Mouse (Mus musculus) hindbrain, embryonic 10.5 days (tissue): ENCODE data around the gene Ypel5. TPM values are rescaled to one million over a fixed set of nuclear protein-coding genes. Genes with fewer than 3 reads are reported as not detected.

Source experiments
- DNase-seq: peaks from one replicate; pipeline ENCODE4 v3.0.0-alpha.2; 2017; ENCODE audit warnings: low spot score
- H3K27ac ChIP-seq: fragments of 300-500 bp; sonication (generic); 2 replicates; pipeline ENCODE4 v1.5.1; 2016; ENCODE audit warnings: mild to moderate bottlenecking, moderate library complexity
- H3K27me3 ChIP-seq: fragments of 300-500 bp; sonication (generic); 2 replicates; pipeline ENCODE4 v1.6.1; 2016; ENCODE audit warnings: mild to moderate bottlenecking; ENCODE audit not compliant: poor library complexity, insufficient read depth, severe bottlenecking
- H3K36me3 ChIP-seq: fragments of 300-500 bp; sonication (generic); 2 replicates; pipeline ENCODE4 v1.6.1; 2016; ENCODE audit warnings: mild to moderate bottlenecking, moderate library complexity
- H3K4me1 ChIP-seq: fragments of 300-500 bp; sonication (generic); replicated peaks from 2 replicates; pipeline ENCODE4 v1.6.1; 2016; ENCODE audit warnings: mild to moderate bottlenecking
- H3K4me3 ChIP-seq: fragments of 300-500 bp; sonication (generic); 2 replicates; pipeline ENCODE4 v1.5.1; 2016; ENCODE audit warnings: mild to moderate bottlenecking, moderate library complexity
- H3K9me3 ChIP-seq: fragments of 300-500 bp; sonication (generic); 2 replicates; pipeline ENCODE4 v1.6.1; 2016; ENCODE audit warnings: mild to moderate bottlenecking, moderate library complexity
- WGBS: fragments of 180-500 bp; shearing (Covaris S2); methylation state at CpG from one replicate; pipeline ENCODE4 v1.1.7; 2016; 5-methylcytosine and 5-hydroxymethylcytosine counted together
- polyA plus RNA-seq: library from polyadenylated mRNA; unstranded; fragments of >200 nt; fragmentation: Nextera tagmentation; extraction: Ambion mirVana; gene quantifications from 2 replicates; pipeline ENCODE4 v1.2.1, GENCODE M21; 2016

Gene Ypel5
- polyA plus RNA-seq, 1 experiment from 2014 or later, result 49.1 TPM

- Histone ChIP-seq H3K27ac (no peak overlapping the region), H3K27me3 (no peaks in the 10 kb centered on the region), H3K36me3 (0 out of 2 replicates have a peak, but pooled peaks cover 4% of the 10 kb centered on the region), H3K4me3 (no peak overlapping the region), H3K4me1 (no peaks in the 10 kb centered on the region), H3K9me3 (no peaks in the 10 kb centered on the region)
- 60% methylated on average over 13 of the region's 13 CpGs for WGBS
- peak; percentile 62 for DNase-seq
Measured at GRCm38 (mm10) chr17:72857677-72858633, 21.7 kb downstream of the Ypel5 start.

DNA sequence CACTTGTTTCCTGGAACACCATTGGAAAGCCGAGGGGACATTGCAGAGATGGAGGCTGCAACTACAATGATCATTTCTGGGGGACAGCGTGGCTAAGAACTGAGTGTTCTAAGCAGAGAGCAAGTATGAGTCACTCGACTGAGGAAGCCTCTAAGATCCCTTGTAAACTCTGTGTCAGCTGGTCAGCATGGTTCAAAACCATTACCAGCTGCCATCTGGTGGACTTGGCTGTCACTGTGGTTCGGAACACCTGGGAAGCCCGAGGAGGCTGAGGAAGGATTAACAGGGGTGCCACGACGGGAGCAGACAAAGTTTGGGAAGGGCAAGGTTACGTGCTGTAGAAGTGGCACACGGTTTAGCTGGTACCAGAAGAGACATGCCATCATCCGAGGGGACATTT, 27.0 kb downstream of the Ypel5 start:
- Histone ChIP-seq H3K4me1 (no peaks in the 10 kb centered on the region), H3K4me3 (no peak overlapping the region), H3K9me3 (no peaks in the 10 kb centered on the region), H3K36me3 (no peaks in the 10 kb centered on the region), H3K27me3 (no peaks in the 10 kb centered on the region), H3K27ac (no peak overlapping the region)
- 85% methylated on average over 10 of the region's 10 CpGs for WGBS
- no peak for DNase-seq

DNA sequence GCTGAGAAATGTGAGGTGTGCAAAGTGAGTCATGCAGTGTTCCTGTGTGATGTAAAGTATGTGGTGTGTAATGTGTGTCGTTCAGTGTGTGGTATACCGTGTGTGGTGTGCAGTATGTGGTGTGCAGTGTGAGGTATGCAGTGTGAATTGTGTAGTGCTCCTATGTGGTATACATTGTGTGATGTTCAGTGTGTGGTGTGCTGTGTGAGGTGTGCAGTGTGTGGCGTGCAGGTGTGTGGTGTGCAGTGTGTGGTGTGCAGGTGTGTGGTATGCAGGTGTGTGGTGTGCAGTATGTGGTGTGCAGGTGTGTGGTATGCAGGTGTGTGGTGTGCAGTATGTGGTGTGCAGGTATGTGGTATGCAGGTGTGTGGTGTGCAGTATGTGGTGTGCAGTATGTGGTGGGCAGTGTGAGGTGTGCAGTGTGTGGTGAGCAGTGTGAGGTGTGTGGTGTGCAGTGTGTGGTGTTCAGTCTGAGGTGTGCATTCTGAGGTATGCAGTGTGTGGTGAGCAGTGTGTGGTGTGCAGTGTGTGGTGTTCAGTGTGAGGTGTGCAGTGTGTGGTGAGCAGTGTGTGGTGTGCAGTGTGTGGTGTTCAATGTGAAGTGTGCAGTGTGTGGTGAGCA, 30.5 kb downstream of the Ypel5 start:
- Histone ChIP-seq H3K4me3 (no peak overlapping the region), H3K4me1 (no peaks in the 10 kb centered on the region), H3K27ac (no peak overlapping the region), H3K9me3 (no peaks in the 10 kb centered on the region), H3K27me3 (no peaks in the 10 kb centered on the region), H3K36me3 (no peaks in the 10 kb centered on the region)
- WGBS, result 84% methylated on average over 3 of the region's 3 CpGs
- DNase-seq, result no peak

- H3K27ac ChIP-seq, result no peak overlapping the region
- no peaks in the 10 kb centered on the region for H3K4me1 ChIP-seq
- WGBS, result 90% methylated on average over 2 of the region's 2 CpGs
- no peak overlapping the region for H3K4me3 ChIP-seq
- no peak for DNase-seq
- H3K9me3 ChIP-seq, result no peaks in the 10 kb centered on the region
- H3K36me3 ChIP-seq, result no peaks in the 10 kb centered on the region
- no peaks in the 10 kb centered on the region for H3K27me3 ChIP-seq
Measured at GRCm38 (mm10) chr17:72868181-72868580, 31.9 kb downstream of the Ypel5 start.

DNA sequence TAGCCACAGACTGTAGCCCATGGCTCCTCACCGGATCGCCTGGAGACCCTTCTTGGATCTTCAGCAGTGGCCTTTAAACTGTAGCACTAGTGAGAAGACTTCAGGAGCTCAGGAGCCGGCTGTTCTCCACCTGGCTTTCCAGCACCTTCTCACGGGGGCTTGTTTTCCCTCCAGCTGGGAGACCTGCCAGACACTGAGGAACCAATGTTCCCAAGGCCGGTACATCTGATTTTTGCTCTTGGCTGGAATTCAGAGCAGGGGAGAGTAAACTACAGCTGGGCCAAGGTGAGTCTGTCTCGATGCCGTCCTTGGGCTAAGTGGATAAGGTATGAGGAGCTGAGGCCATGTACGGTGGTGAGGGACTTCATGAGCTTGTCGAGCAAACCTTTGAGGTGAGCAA, 42.7 kb downstream of the Ypel5 start:
- Histone ChIP-seq H3K27me3 (no peaks in the 10 kb centered on the region), H3K9me3 (no peaks in the 10 kb centered on the region), H3K4me3 (no peak overlapping the region), H3K36me3 (no peaks in the 10 kb centered on the region), H3K27ac (no peak overlapping the region), H3K4me1 (no peaks in the 10 kb centered on the region)
- WGBS, result 88% methylated on average over 9 of the region's 9 CpGs
- no peak for DNase-seq

DNA sequence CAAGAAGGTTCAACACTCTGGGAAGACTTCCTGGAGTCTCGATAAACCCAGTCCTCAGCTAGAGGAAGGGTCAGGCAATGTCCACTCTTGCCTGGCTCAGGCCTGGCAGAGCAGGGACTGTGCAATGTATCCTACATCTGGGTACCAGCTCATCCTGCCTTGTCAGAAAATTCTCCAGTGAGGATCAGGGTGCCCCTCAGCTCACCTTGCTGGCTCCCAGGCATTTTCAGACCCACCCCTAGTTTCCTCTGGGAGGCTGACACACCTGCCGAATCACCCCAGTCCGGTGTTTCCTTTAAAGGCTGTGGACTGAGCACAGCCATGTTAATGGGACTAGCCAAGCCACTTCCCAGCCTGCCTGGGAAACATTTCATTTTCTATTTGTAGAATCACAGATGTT, 43.9 kb downstream of the Ypel5 start:
- whole genome bisulfite sequencing, result 70% methylated on average over 3 of the region's 3 CpGs
- no peaks in the 10 kb centered on the region for H3K27me3 ChIP-seq
- no peaks in the 10 kb centered on the region for H3K9me3 ChIP-seq

DNA sequence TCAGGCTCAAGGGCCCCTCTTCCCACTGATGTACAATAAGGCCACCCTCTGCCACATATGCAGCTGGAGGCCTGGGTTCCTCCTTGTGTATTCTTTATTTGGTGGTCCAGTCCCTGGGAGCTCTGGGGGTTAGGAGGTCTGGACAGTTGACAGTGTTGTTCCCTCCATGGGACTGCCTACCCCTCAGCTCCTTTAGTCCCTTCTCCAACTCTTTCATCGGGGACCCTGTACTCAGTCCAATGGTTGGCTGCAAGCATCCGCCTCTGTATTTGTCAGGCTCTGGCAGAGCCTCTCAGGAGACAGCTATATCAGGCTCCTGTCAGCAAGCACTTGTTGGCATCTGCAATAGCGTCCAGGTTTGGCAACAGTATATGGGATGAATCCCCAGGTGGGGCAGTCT, 44.8 kb downstream of the Ypel5 start:
- no peaks in the 10 kb centered on the region for H3K9me3 ChIP-seq
- H3K4me1 ChIP-seq, result no peaks in the 10 kb centered on the region
- 79% methylated on average over 3 of the region's 3 CpGs for WGBS
- H3K27me3 ChIP-seq, result no peaks in the 10 kb centered on the region
- no peak overlapping the region for H3K27ac ChIP-seq
- H3K36me3 ChIP-seq, result no peaks in the 10 kb centered on the region
- H3K4me3 ChIP-seq, result no peak overlapping the region
- no peak for DNase-seq

More for the DNA sequence above, 43.9 kb downstream of the Ypel5 start:
- Histone ChIP-seq H3K4me3 (no peak overlapping the region), H3K4me1 (no peaks in the 10 kb centered on the region), H3K27ac (no peak overlapping the region), H3K36me3 (no peaks in the 10 kb centered on the region)
- no peak for DNase-seq

- Histone ChIP-seq H3K9me3 (no peaks in the 10 kb centered on the region), H3K27me3 (no peaks in the 10 kb centered on the region), H3K4me3 (no peak overlapping the region), H3K27ac (no peak overlapping the region), H3K36me3 (no peaks in the 10 kb centered on the region), H3K4me1 (no peaks in the 10 kb centered on the region)
- WGBS, result 57% methylated on average over 1 of the region's 1 CpGs
- no peak for DNase-seq
Measured at GRCm38 (mm10) chr17:72881804-72882203, 45.6 kb downstream of the Ypel5 start.

DNA sequence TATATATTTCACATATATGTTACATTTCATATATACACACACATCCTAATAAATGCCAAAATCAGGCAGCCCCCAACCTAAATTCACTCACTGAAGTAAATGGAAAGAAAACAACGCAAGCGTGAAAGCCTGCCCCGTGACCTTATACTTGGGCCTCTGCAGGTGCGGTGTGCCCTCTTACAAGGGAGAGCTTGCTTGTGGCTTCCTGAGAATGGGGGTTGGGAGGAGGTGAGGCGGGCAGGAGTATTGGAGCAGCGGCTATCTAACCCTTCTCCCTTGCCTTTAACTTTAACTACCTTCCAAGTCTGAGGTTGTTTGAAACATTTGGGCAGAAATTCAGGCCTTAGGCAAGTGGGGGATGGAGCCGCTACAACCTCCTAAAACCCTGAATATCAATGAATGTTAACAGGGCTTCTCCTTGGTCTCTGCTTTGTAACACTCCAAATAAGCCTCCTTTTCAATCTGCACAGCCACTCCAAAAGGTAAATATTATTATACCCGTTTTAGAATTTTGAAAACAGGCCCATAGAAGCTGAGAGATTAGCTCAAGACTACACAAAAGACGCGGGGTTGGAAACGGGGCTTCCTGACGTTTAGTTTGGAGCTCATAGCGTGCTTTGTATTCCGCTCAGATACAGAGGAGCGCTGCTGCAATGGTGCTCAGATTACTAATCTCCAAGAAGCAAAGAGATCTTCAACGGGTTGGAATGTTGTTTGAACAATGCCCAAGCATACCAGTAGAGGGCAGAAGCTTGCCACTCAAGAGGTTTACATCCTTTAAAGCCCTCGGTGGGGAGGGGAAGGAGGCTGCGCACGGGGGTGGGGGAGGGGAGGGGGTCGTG, 53.5 kb downstream of the Ypel5 start:
- 17% methylated on average over 20 of the region's 20 CpGs for WGBS
- H3K36me3 ChIP-seq, result no peaks in the 10 kb centered on the region
- peak; percentile 70 for DNase-seq
- H3K9me3 ChIP-seq, result no peaks in the 10 kb centered on the region
- H3K4me1 ChIP-seq, result peaks cover 12% of the 10 kb centered on the region
- 0 out of 2 replicates have a peak, but pooled peaks cover 6% of the 10 kb centered on the region for H3K27me3 ChIP-seq
- peak overlapping the region; percentile 23; the same call in 1 of the 2 replicates for H3K4me3 ChIP-seq
- peak overlapping the region; percentile 69 for H3K27ac ChIP-seq

- H3K4me3 ChIP-seq, result peak overlapping the region; percentile 23; the same call in 1 of the 2 replicates
- WGBS, result 55% methylated on average over 8 of the region's 8 CpGs
- no peak for DNase-seq
- 0 out of 2 replicates have a peak, but pooled peaks cover 6% of the 10 kb centered on the region for H3K27me3 ChIP-seq
- no peaks in the 10 kb centered on the region for H3K36me3 ChIP-seq
- no peaks in the 10 kb centered on the region for H3K9me3 ChIP-seq
- peak overlapping the region; percentile 69 for H3K27ac ChIP-seq
- peaks cover 12% of the 10 kb centered on the region for H3K4me1 ChIP-seq
Measured at GRCm38 (mm10) chr17:72890398-72890898, 54.2 kb downstream of the Ypel5 start.

- Histone ChIP-seq H3K27me3 (0 out of 2 replicates have a peak, but pooled peaks cover 6% of the 10 kb centered on the region), H3K9me3 (no peaks in the 10 kb centered on the region), H3K27ac (no peak overlapping the region), H3K4me3 (no peak overlapping the region), H3K4me1 (peaks cover 12% of the 10 kb centered on the region), H3K36me3 (no peaks in the 10 kb centered on the region)
- WGBS, result 93% methylated on average over 6 of the region's 6 CpGs
- DNase-seq, result no peak
Measured at GRCm38 (mm10) chr17:72891556-72891955, 55.3 kb downstream of the Ypel5 start.

DNA sequence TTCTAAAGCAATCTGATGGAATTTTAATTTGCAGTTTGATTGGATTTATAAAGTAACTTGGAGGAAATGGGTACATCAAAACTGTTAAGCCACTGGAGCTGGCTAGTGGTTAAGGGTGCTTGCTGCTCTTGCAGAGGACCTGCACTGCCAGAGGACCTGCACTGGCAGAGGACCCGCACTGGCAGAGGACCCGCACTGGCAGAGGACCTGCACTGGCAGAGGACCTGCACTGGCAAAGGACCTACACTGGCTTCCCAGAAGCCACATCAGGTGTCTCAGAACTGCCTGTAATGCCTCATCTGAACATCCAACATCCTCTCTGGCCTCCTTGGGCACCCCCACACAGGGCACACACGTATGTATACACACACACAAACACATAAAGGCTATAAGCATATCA, 59.3 kb downstream of the Ypel5 start:
- 88% methylated on average over 3 of the region's 3 CpGs for WGBS
- Histone ChIP-seq H3K27me3 (no peaks in the 10 kb centered on the region), H3K36me3 (no peaks in the 10 kb centered on the region)

More for the DNA sequence above, 59.3 kb downstream of the Ypel5 start:
- no peak for DNase-seq
- H3K27ac ChIP-seq, result no peak overlapping the region
- H3K9me3 ChIP-seq, result no peaks in the 10 kb centered on the region
- H3K4me1 ChIP-seq, result peaks cover 2% of the 10 kb centered on the region; the same call in 1 of the 2 replicates
- H3K4me3 ChIP-seq, result no peak overlapping the region
